Mouse (Mus musculus) neural tube, embryonic 12.5 days (tissue): ENCODE measurements at regions not wholly inside any gene's neighbourhood (a gene's known extent, or its start where the extent isn't known, plus 50 kb on each side); places are given as distances from the start of the nearest gene placed in this dataset.

Experiments
- ATAC-seq: fragments of 200-750 bp; cut with Nextera tagmentation; 2 replicates; pipeline ENCODE4 v1.8.0; 2017; ENCODE audit warnings: low read depth, mild to moderate bottlenecking, moderate TSS enrichment, moderate library complexity; ENCODE audit not compliant: low FRiP score
- H3K27ac ChIP-seq: fragments of 300-500 bp; sonication (generic); 2 replicates; pipeline ENCODE4 v1.5.1; 2016
- H3K27me3 ChIP-seq: fragments of 300-500 bp; sonication (generic); replicated peaks from 2 replicates; pipeline ENCODE4 v1.6.1; 2016; ENCODE audit warnings: mild to moderate bottlenecking
- H3K36me3 ChIP-seq: fragments of 300-500 bp; sonication (generic); 2 replicates; pipeline ENCODE4 v1.6.1; 2016; ENCODE audit warnings: mild to moderate bottlenecking
- H3K4me1 ChIP-seq: fragments of 300-500 bp; sonication (generic); 2 replicates; pipeline ENCODE4 v1.6.1; 2016
- H3K4me2 ChIP-seq: fragments of 300-500 bp; sonication (generic); replicated peaks from 2 replicates; pipeline ENCODE4 v1.6.1; 2016; ENCODE audit warnings: mild to moderate bottlenecking
- H3K4me3 ChIP-seq: fragments of 300-500 bp; sonication (generic); 2 replicates; pipeline ENCODE4 v1.5.1; 2016
- H3K9ac ChIP-seq: fragments of 300-500 bp; sonication (generic); 2 replicates; pipeline ENCODE4 v1.6.1; 2016; ENCODE audit warnings: mild to moderate bottlenecking
- H3K9me3 ChIP-seq: fragments of 300-500 bp; sonication (generic); 2 replicates; pipeline ENCODE4 v1.6.1; 2016; ENCODE audit warnings: mild to moderate bottlenecking
- WGBS: fragments of 180-500 bp; shearing (Covaris S2); methylation state at CpG from one replicate; pipeline ENCODE4 v1.1.7; 2016; 5-methylcytosine and 5-hydroxymethylcytosine counted together
- microRNA counts: library from miRNA; unstranded; fragments of <30 nt; microRNA quantifications from one replicate; lab custom pipeline; 2017
- microRNA-seq: library from miRNA; unstranded; fragments of <30 nt; microRNA quantifications from one replicate; pipeline ENCODE4, GENCODE M21; 2017

DNA sequence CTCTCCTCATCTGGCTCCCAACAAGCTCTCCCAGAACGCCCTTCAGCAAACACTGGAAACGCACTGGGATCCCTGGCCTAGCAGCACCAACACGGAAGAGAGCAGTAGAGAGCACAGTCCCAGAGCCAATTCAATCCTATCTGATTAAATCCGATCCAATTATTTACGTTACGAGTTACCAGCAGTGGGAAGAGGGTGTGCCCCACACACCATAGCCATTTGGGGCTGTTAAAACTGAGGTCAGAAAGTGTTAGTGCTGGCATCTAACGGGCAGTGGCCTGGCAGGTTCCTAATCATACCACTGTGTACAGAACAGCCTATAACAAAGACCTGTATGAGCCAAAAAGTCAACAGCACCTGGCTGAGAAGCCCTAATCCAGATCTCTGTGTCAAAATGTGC, 60.1 kb upstream of the Nfe2l3 start:
- no peak overlapping the region for H3K27ac ChIP-seq
- no peak overlapping the region for H3K4me2 ChIP-seq
- WGBS = 76% methylated on average over 7 of the region's 7 CpGs
- no peaks in the 10 kb centered on the region for H3K36me3 ChIP-seq
- no peak overlapping the region for H3K9ac ChIP-seq
- peaks cover 3% of the 10 kb centered on the region; the same call in 1 of the 2 replicates for H3K4me1 ChIP-seq
- H3K9me3 ChIP-seq = no peaks in the 10 kb centered on the region
- no peak for ATAC-seq
- no peaks in the 10 kb centered on the region for H3K27me3 ChIP-seq
- H3K4me3 ChIP-seq = no peak overlapping the region

DNA sequence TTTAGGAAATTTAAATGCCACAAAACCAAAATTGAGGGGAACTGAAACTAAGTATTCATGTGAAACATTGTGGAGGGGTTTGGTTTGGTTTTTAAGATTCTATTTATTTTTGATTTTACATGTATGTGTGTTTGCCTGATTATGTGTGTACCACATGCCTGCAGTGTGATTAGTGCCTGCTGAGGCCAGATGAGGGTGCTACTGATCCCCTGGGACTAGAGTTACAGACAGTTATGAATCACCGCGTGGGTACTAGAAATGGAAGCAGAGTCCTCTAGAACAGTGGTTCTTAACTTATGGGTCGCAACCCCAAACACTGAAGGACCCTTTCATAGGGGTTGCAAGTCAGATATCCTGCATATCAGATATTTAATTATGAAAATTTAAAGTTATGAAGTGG, 54.0 kb upstream of the Nfe2l3 start:
- no peaks in the 10 kb centered on the region for H3K36me3 ChIP-seq
- 81% methylated on average over 3 of the region's 3 CpGs for WGBS
- H3K9me3 ChIP-seq = no peaks in the 10 kb centered on the region
- H3K9ac ChIP-seq = no peak overlapping the region
- H3K4me2 ChIP-seq = no peak overlapping the region
- H3K4me3 ChIP-seq = no peak overlapping the region
- no peak for ATAC-seq
- H3K4me1 ChIP-seq = no peaks in the 10 kb centered on the region
- no peaks in the 10 kb centered on the region for H3K27me3 ChIP-seq
- no peak overlapping the region for H3K27ac ChIP-seq

DNA sequence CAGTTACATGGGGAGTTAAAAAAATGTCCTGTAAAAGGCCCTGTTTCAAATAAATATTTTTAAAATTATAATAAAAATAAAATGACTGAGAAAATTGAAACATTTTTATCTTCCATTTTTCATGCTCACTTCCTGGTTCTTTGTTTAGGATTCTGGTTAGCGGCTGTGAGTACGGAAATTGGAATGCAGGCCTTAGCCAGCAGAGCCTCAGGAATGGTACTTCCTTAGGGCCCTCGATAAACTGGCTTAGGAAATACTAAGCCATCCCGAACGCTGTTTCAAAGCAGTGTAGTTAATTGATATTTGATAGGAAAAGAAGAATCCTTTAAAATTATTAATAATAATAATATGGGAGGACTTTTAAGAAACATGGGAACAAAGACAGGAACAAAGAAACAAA, 53.4 kb upstream of the Nfe2l3 start:
- H3K4me2 ChIP-seq = peak overlapping the region; percentile 57
- WGBS = 20% methylated on average over 5 of the region's 5 CpGs

DNA sequence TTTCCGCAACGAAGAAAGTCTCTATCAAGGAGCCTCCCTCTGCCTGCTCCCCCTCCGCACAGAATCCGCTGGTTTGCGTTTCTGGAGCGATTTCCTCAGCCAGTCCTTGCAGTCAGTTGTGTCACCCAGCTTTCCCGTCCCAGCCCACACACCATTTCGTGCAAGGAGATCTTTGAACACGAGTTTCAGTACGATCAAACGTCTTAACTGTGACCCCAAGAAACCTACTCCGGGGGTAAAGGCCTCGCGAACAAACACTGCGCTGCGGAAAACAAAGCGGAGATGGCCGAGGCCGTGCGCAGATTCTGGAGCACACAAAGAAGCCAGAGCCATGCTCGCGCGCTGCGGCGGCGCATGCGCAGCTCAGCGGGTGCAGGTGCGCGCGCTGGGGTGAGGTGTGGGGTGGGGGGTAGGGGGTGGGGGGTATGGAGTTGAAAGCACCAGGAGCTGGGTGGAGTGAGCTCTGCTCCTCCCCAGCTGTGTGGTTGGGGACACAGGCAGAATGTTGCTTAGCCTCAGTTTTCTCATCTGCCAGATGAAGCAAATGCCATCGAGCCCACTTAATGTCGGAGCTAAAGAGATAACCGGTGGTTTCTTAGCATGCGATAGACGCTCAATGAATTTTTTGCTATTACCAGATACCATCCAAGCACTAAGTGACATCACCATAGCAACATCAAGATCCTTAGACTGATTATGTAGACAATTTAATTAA, 52.8 kb upstream of the Nfe2l3 start:
- peak overlapping the region; percentile 34 for H3K4me3 ChIP-seq
- no peaks in the 10 kb centered on the region for H3K4me1 ChIP-seq
- H3K36me3 ChIP-seq = no peaks in the 10 kb centered on the region
- H3K27ac ChIP-seq = peak overlapping the region; percentile 90
- WGBS = 7% methylated on average over 36 of the region's 36 CpGs
- ATAC-seq = peak; percentile 54
- peak overlapping the region; percentile 57 for H3K4me2 ChIP-seq
- H3K27me3 ChIP-seq = no peaks in the 10 kb centered on the region
- no peaks in the 10 kb centered on the region for H3K9me3 ChIP-seq
- H3K9ac ChIP-seq = peak overlapping the region; percentile 72

More for the DNA sequence above, 53.4 kb upstream of the Nfe2l3 start:
- H3K27ac ChIP-seq = no peak overlapping the region
- H3K36me3 ChIP-seq = no peaks in the 10 kb centered on the region
- H3K4me3 ChIP-seq = no peak overlapping the region
- ATAC-seq = no peak
- peak overlapping the region; percentile 72 for H3K9ac ChIP-seq
- no peaks in the 10 kb centered on the region for H3K4me1 ChIP-seq
- H3K9me3 ChIP-seq = no peaks in the 10 kb centered on the region
- H3K27me3 ChIP-seq = no peaks in the 10 kb centered on the region

DNA sequence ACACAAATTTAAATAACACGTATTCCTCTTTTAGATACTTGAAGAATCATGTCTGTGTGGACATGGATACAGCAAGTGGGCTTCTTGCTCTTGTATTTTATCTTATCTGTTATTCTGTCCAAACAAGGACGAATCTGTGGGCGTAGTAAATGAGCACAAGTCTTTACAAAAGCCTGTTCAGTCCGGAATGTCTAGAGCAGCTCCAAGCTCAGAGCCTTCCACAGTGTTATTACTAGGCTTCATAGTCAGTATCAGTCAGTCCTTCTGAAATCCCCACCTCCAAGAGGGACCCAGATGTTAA, 52.2 kb upstream of the Nfe2l3 start:
- Histone ChIP-seq H3K27me3 (no peaks in the 10 kb centered on the region), H3K4me1 (no peaks in the 10 kb centered on the region), H3K36me3 (no peaks in the 10 kb centered on the region), H3K4me3 (no peak overlapping the region), H3K27ac (no peak overlapping the region), H3K4me2 (peak overlapping the region; percentile 57), H3K9ac (no peak overlapping the region), H3K9me3 (no peaks in the 10 kb centered on the region)
- ATAC-seq = no peak
- WGBS = 87% methylated on average over 4 of the region's 4 CpGs

DNA sequence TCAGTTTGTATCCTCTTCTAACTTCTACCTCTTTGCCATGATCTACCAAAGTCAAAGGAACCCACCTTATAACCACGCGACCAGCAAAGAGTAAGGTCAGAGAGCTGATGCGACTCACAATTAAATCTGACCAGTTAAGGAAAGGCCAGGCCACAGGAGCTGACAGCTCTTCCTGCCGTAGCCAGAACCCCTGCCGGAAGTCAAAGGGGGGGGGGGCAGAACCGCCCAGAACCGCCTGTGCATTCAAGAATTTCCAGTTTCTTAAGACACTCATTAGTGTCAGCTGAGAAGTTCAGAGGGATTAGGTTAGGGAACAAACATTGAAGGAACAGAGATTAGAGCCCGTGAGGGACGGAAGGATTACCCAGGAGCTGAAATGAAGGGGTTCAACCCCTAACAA, 51.0 kb upstream of the Nfe2l3 start:
- no peak for ATAC-seq
- H3K9ac ChIP-seq = no peak overlapping the region
- H3K27ac ChIP-seq = no peak overlapping the region
- H3K9me3 ChIP-seq = no peaks in the 10 kb centered on the region
- WGBS = 60% methylated on average over 9 of the region's 9 CpGs
- H3K36me3 ChIP-seq = no peaks in the 10 kb centered on the region
- H3K27me3 ChIP-seq = no peaks in the 10 kb centered on the region
- no peaks in the 10 kb centered on the region for H3K4me1 ChIP-seq
- no peak overlapping the region for H3K4me2 ChIP-seq
- no peak overlapping the region for H3K4me3 ChIP-seq

MicroRNA genes in the stretch of these regions (microRNA counts, 519-probe panel; counts per million panel counts)
- microRNA mmu-miR-148a (lab: Ali Mortazavi, UCI) = 6,353 counts per million, percentile 92 among the panel's probes with 10 or more counts

Small RNA genes in the stretch of these regions (microRNA-seq; reads per million reads assigned to microRNA genes)
- 260 reads per million, percentile 63 among the genes with 10 or more reads in this experiment for gene Mir148a
